Mouse (Mus musculus): ENCODE data around the gene Rbfox3.

DNA sequence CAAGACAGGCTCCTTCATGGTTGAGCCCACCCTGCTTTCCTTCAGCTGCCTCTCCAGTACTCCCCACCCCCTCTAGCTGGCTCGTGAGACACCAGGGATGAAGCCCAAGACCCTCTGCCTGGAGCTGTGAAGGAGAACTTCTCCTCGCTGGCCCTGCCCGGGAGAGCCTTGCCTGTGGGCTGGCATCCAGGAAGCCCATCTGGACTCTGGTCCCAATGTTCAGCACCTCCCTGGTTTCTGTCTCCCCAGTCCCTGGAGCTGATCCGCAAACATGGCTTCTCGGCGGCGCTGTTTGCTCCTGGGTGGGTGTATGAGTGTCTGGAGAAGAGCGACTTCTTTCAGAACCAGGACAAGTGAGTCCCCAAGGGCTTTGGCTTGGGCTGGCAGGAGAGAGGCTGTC lies 427.2 kb downstream of the Rbfox3 start:
- TF ChIP-seq POLR2A (IDR thresholded peaks at IDR 0.05; ENCODE audit: borderline replicate concordance, control insufficient read depth, low read depth, low read length) (no peak), CTCF (IDR thresholded peaks at IDR 0.05; ENCODE audit: control insufficient read depth, insufficient read depth, low read length) (no peak)
